Comparison of ENCODE assay signal across 12 mouse cellular contexts in the genomic region with DNA sequence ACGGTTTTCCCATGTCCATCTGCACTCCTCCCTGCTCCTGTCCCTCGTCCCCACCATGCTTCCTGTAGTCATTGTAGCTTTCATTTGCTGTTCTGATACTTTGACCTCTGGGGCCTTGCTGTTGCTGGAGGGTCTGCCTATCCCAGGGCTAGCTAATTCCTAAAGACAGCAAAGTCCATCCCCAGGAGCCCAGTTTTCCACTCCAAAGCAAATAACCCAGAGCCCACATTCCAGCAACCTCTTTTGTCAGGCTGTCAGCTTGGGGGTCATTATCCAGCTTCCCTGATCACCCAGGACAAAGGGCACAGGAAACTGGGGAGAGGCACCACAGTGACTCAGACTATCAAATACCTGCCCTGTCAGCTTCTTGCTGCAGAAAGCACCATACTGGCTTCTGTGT.
DNase-seq lines count a peak whose midpoint lies in the region; ATAC-seq and TF ChIP-seq lines count a peak whose summit lies in the region.
"Had no signal": no experiment of that assay in that cellular context is flagged by ENCODE, and none has a peak within 500 bp of the region (broad histone marks: within the 10 kb centered on the region; RNA-seq: fewer than 3 reads in every experiment).

No protein-coding gene starts in this region.

- H3K9me3 ChIP-seq in heart, embryonic 10.5 days = no peaks in the 10 kb centered on the region
- H3K9me3 ChIP-seq in kidney, embryonic 15.5 days (replicated peaks) = no peaks in the 10 kb centered on the region; the same call in 1 of the 2 replicates
- H3K9me3 ChIP-seq in liver, embryonic 15.5 days (replicated peaks) = no peaks in the 10 kb centered on the region
- no peaks in the 10 kb centered on the region for H3K9me3 ChIP-seq in hindbrain, postnatal 0 days (ENCODE audit: low read length)

- H3K9ac ChIP-seq in kidney, embryonic 15.5 days = no peak overlapping the region
- no peak overlapping the region for H3K9ac ChIP-seq in liver, embryonic 15.5 days
- no peak overlapping the region for H3K9ac ChIP-seq in hindbrain, postnatal 0 days (replicated peaks; ENCODE audit: low read length)

- H3K36me3 ChIP-seq in heart, embryonic 10.5 days = no peaks in the 10 kb centered on the region
- no peaks in the 10 kb centered on the region for H3K36me3 ChIP-seq in kidney, embryonic 15.5 days
- H3K36me3 ChIP-seq in liver, embryonic 15.5 days (replicated peaks) = no peaks in the 10 kb centered on the region
- no peaks in the 10 kb centered on the region for H3K36me3 ChIP-seq in hindbrain, postnatal 0 days (ENCODE audit: insufficient read depth, low read length)

- H3K4me2 ChIP-seq in kidney, embryonic 15.5 days = no peak overlapping the region
- no peak overlapping the region for H3K4me2 ChIP-seq in liver, embryonic 15.5 days
- no peak overlapping the region for H3K4me2 ChIP-seq in hindbrain, postnatal 0 days (ENCODE audit: low read depth, low read length)

- peak overlapping the region; percentile 6; the same call in 1 of the 2 replicates for H3K27ac ChIP-seq in heart, embryonic 10.5 days
- no peak overlapping the region for H3K27ac ChIP-seq in kidney, embryonic 15.5 days
- peak overlapping the region; percentile 64 for H3K27ac ChIP-seq in liver, embryonic 15.5 days (replicated peaks)
- H3K27ac ChIP-seq in hindbrain, postnatal 0 days = no peak overlapping the region

- DNase-seq in heart, embryonic 10.5 days (ENCODE audit: low spot score) = peak; percentile 69
- DNase-seq in heart, postnatal 14 days = no peak
- peak; percentile 5 for DNase-seq in R1 (ENCODE audit: low read depth, low spot score)
- DNase-seq in thymus, postnatal 10 days (ENCODE audit: low spot score in 2 of 2) = no peak
- DNase-seq in cerebellum, postnatal 4 days (ENCODE audit: low spot score in 2 of 2) = no peak
- DNase-seq in hindbrain, postnatal 0 days (ENCODE audit: low spot score) = no peak
- DNase-seq: cerebellum, postnatal 25 days; heart, adult 18-20 months; heart, postnatal 4 days had no signal

- no peak for TF ChIP-seq CTCF in hindbrain, postnatal 0 days (IDR thresholded peaks at IDR 0.05; ENCODE audit: low read depth)

- H3K4me1 ChIP-seq in heart, embryonic 10.5 days = peaks cover 29% of the 10 kb centered on the region
- no peaks in the 10 kb centered on the region for H3K4me1 ChIP-seq in kidney, embryonic 15.5 days
- H3K4me1 ChIP-seq in liver, embryonic 15.5 days (replicated peaks) = no peaks in the 10 kb centered on the region
- no peaks in the 10 kb centered on the region for H3K4me1 ChIP-seq in hindbrain, postnatal 0 days (ENCODE audit: insufficient read depth, low read length)

- WGBS in heart, embryonic 10.5 days = 41% methylated on average over 2 of the region's 2 CpGs
- WGBS in kidney, embryonic 15.5 days = 35% methylated on average over 2 of the region's 2 CpGs
- 38% methylated on average over 2 of the region's 2 CpGs for WGBS in liver, embryonic 15.5 days (ENCODE audit: insufficient replicate concordance)
- 22% methylated on average over 2 of the region's 2 CpGs for WGBS in hindbrain, postnatal 0 days

- intact Hi-C loops in heart, postnatal 14 days (cut with DNase I) = loop anchor here (10.0 kb wide), 1 partner anchor 211 kb away; no protein-coding TSS in a partner anchor

- no peaks in the 10 kb centered on the region for H3K27me3 ChIP-seq in heart, embryonic 10.5 days (ENCODE audit: insufficient read depth, poor library complexity, severe bottlenecking)
- no peaks in the 10 kb centered on the region for H3K27me3 ChIP-seq in kidney, embryonic 15.5 days
- H3K27me3 ChIP-seq in liver, embryonic 15.5 days = no peaks in the 10 kb centered on the region
- H3K27me3 ChIP-seq in hindbrain, postnatal 0 days (ENCODE audit: insufficient read depth, low read length) = no peaks in the 10 kb centered on the region

- 0 out of 2 replicates have a peak, but pooled peaks have one; percentile 22 for ATAC-seq in kidney, embryonic 15.5 days (replicated peaks; ENCODE audit: low FRiP score)
- peak; percentile 85 for ATAC-seq in liver, embryonic 15.5 days (ENCODE audit: insufficient read depth)
- ATAC-seq in hindbrain, postnatal 0 days = no peak

- no peak overlapping the region for H3K4me3 ChIP-seq in heart, embryonic 10.5 days
- no peak overlapping the region for H3K4me3 ChIP-seq in kidney, embryonic 15.5 days (replicated peaks)
- no peak overlapping the region for H3K4me3 ChIP-seq in liver, embryonic 15.5 days (replicated peaks)
- H3K4me3 ChIP-seq in hindbrain, postnatal 0 days (ENCODE audit: low read length) = no peak overlapping the region
- H3K4me3 ChIP-seq: erythroblast, embryonic 14.5 days had no signal

Comparison
In these comparisons a context has a peak if more than half of its experiments do, and no peak if none do; other contexts are left out.
1. DNase-seq: peak in heart, embryonic 10.5 days (single experiment) and R1 (single experiment); none in heart, postnatal 14 days (0 of 2), thymus, postnatal 10 days (0 of 2), cerebellum, postnatal 4 days (0 of 2) and hindbrain, postnatal 0 days (single experiment).
2. H3K27ac ChIP-seq: peak in heart, embryonic 10.5 days (single experiment) and liver, embryonic 15.5 days (single experiment); none in kidney, embryonic 15.5 days (single experiment) and hindbrain, postnatal 0 days (single experiment).